Mouse (Mus musculus): ENCODE data around the gene Arsb. TPM values are rescaled to one million over a fixed set of nuclear protein-coding genes. Genes with fewer than 3 reads are reported as not detected.

Arsb gene
- polyA plus RNA-seq, 1 experiment from 2014 or later: 14.1 TPM

GRCm38 (mm10) chr13:93761831-93762230 is 9.6 kb upstream of the Arsb start:
- no peak overlapping the region for H3K27ac ChIP-seq

GRCm38 (mm10) chr13:93762879-93763278 is 8.6 kb upstream of the Arsb start:
- no peaks in the 10 kb centered on the region for H3K9me3 ChIP-seq
- WGBS: 69% methylated on average over 3 of the region's 3 CpGs
- no peaks in the 10 kb centered on the region for H3K27me3 ChIP-seq
- no peaks in the 10 kb centered on the region for H3K4me1 ChIP-seq
- no peak overlapping the region for H3K4me3 ChIP-seq
- no peak for ATAC-seq (ENCODE audit: insufficient number of reproducible peaks, low FRiP score, low TSS enrichment, low read depth)
- H3K27ac ChIP-seq: no peak overlapping the region
- no peak overlapping the region for H3K4me2 ChIP-seq
- H3K9ac ChIP-seq: no peak overlapping the region
- no peaks in the 10 kb centered on the region for H3K36me3 ChIP-seq

More at GRCm38 (mm10) chr13:93761831-93762230, 9.6 kb upstream of the Arsb start:
- H3K36me3 ChIP-seq: no peaks in the 10 kb centered on the region
- H3K9me3 ChIP-seq: no peaks in the 10 kb centered on the region; the same call in 1 of the 2 replicates
- H3K27me3 ChIP-seq: no peaks in the 10 kb centered on the region
- no peak overlapping the region for H3K4me3 ChIP-seq
- no peaks in the 10 kb centered on the region for H3K4me1 ChIP-seq
- H3K4me2 ChIP-seq: no peak overlapping the region
- WGBS: 90% methylated on average over 8 of the region's 8 CpGs
- no peak overlapping the region for H3K9ac ChIP-seq
- ATAC-seq (ENCODE audit: insufficient number of reproducible peaks, low FRiP score, low TSS enrichment, low read depth): no peak

GRCm38 (mm10) chr13:93764321-93764973 is 7.0 kb upstream of the Arsb start:
- no peak overlapping the region for H3K4me2 ChIP-seq
- H3K27ac ChIP-seq: no peak overlapping the region
- H3K9ac ChIP-seq: no peak overlapping the region
- H3K4me1 ChIP-seq: no peaks in the 10 kb centered on the region
- H3K9me3 ChIP-seq: no peaks in the 10 kb centered on the region
- WGBS: 84% methylated on average over 13 of the region's 13 CpGs
- no peaks in the 10 kb centered on the region for H3K27me3 ChIP-seq
- ATAC-seq (ENCODE audit: insufficient number of reproducible peaks, low FRiP score, low TSS enrichment, low read depth): no peak
- no peak overlapping the region for H3K4me3 ChIP-seq
- no peaks in the 10 kb centered on the region for H3K36me3 ChIP-seq

GRCm38 (mm10) chr13:93771031-93771587 is 321 bp upstream of the Arsb start:
- no peaks in the 10 kb centered on the region for H3K9me3 ChIP-seq
- no peaks in the 10 kb centered on the region for H3K27me3 ChIP-seq
- peak overlapping the region; percentile 69 for H3K9ac ChIP-seq
- H3K4me2 ChIP-seq: peak overlapping the region; percentile 96
- WGBS: 26% methylated on average over 9 of the region's 9 CpGs
- no peak for ATAC-seq (ENCODE audit: insufficient number of reproducible peaks, low FRiP score, low TSS enrichment, low read depth)
- peaks cover 4% of the 10 kb centered on the region for H3K4me1 ChIP-seq
- H3K36me3 ChIP-seq: no peaks in the 10 kb centered on the region
- H3K4me3 ChIP-seq: peak overlapping the region; percentile 72
- H3K27ac ChIP-seq: peak overlapping the region; percentile 90

- 29% methylated on average over 8 of the region's 8 CpGs for WGBS
- no peak for ATAC-seq (ENCODE audit: insufficient number of reproducible peaks, low FRiP score, low TSS enrichment, low read depth)
- H3K9me3 ChIP-seq: no peaks in the 10 kb centered on the region
These were observed 828 bp downstream of the Arsb start for GRCm38 (mm10) chr13:93772279-93772636.

GRCm38 (mm10) chr13:93772861-93773260 is 1.4 kb downstream of the Arsb start:
- H3K9ac ChIP-seq: no peak overlapping the region
- H3K36me3 ChIP-seq: no peaks in the 10 kb centered on the region
- 0 out of 2 replicates have a peak overlapping the region, but pooled peaks have one; percentile 96 for H3K4me2 ChIP-seq
- 39% methylated on average over 7 of the region's 7 CpGs for WGBS
- no peaks in the 10 kb centered on the region for H3K27me3 ChIP-seq
- peaks cover 4% of the 10 kb centered on the region for H3K4me1 ChIP-seq
- peak overlapping the region; percentile 72 for H3K4me3 ChIP-seq
- no peak for ATAC-seq (ENCODE audit: insufficient number of reproducible peaks, low FRiP score, low TSS enrichment, low read depth)
- H3K9me3 ChIP-seq: no peaks in the 10 kb centered on the region
- no peak overlapping the region for H3K27ac ChIP-seq

More at GRCm38 (mm10) chr13:93772279-93772636, 828 bp downstream of the Arsb start:
- peak overlapping the region; percentile 72 for H3K4me3 ChIP-seq
- H3K4me1 ChIP-seq: peaks cover 4% of the 10 kb centered on the region
- no peaks in the 10 kb centered on the region for H3K36me3 ChIP-seq
- H3K4me2 ChIP-seq: peak overlapping the region; percentile 96
- peak overlapping the region; percentile 90 for H3K27ac ChIP-seq
- no peaks in the 10 kb centered on the region for H3K27me3 ChIP-seq
- H3K9ac ChIP-seq: 0 out of 2 replicates have a peak overlapping the region, but pooled peaks have one; percentile 69

GRCm38 (mm10) chr13:93773704-93774315 is 2.4 kb downstream of the Arsb start:
- ATAC-seq (ENCODE audit: insufficient number of reproducible peaks, low FRiP score, low TSS enrichment, low read depth): no peak
- no peaks in the 10 kb centered on the region for H3K9me3 ChIP-seq
- H3K36me3 ChIP-seq: no peaks in the 10 kb centered on the region
- no peak overlapping the region for H3K4me3 ChIP-seq
- no peak overlapping the region for H3K27ac ChIP-seq
- H3K9ac ChIP-seq: no peak overlapping the region
- WGBS: 46% methylated on average over 7 of the region's 7 CpGs
- no peak overlapping the region for H3K4me2 ChIP-seq
- no peaks in the 10 kb centered on the region for H3K27me3 ChIP-seq
- peaks cover 4% of the 10 kb centered on the region for H3K4me1 ChIP-seq

- no peaks in the 10 kb centered on the region for H3K27me3 ChIP-seq
- H3K4me1 ChIP-seq: peaks cover 3% of the 10 kb centered on the region; the same call in 1 of the 2 replicates
- no peak overlapping the region for H3K4me3 ChIP-seq
- no peak overlapping the region for H3K9ac ChIP-seq
- H3K27ac ChIP-seq: no peak overlapping the region
- H3K9me3 ChIP-seq: no peaks in the 10 kb centered on the region
- no peaks in the 10 kb centered on the region for H3K36me3 ChIP-seq
- no peak for ATAC-seq (ENCODE audit: insufficient number of reproducible peaks, low FRiP score, low TSS enrichment, low read depth)
- H3K4me2 ChIP-seq: no peak overlapping the region
- WGBS: 79% methylated on average over 5 of the region's 5 CpGs
These were observed 11.4 kb downstream of the Arsb start for GRCm38 (mm10) chr13:93782823-93783222.

GRCm38 (mm10) chr13:93785329-93785728 is 13.9 kb downstream of the Arsb start:
- no peaks in the 10 kb centered on the region for H3K9me3 ChIP-seq
- H3K4me1 ChIP-seq: peaks cover 7% of the 10 kb centered on the region; the same call in 1 of the 2 replicates
- H3K27ac ChIP-seq: no peak overlapping the region
- no peaks in the 10 kb centered on the region for H3K36me3 ChIP-seq
- no peaks in the 10 kb centered on the region for H3K27me3 ChIP-seq
- 73% methylated on average over 3 of the region's 3 CpGs for WGBS
- H3K4me3 ChIP-seq: no peak overlapping the region
- no peak overlapping the region for H3K4me2 ChIP-seq
- ATAC-seq (ENCODE audit: insufficient number of reproducible peaks, low FRiP score, low TSS enrichment, low read depth): no peak
- no peak overlapping the region for H3K9ac ChIP-seq

GRCm38 (mm10) chr13:93786051-93786450 is 14.6 kb downstream of the Arsb start:
- Histone ChIP-seq H3K4me2 (no peak overlapping the region), H3K9me3 (no peaks in the 10 kb centered on the region), H3K27ac (no peak overlapping the region), H3K36me3 (no peaks in the 10 kb centered on the region), H3K27me3 (no peaks in the 10 kb centered on the region), H3K4me1 (peaks cover 7% of the 10 kb centered on the region; the same call in 1 of the 2 replicates), H3K4me3 (no peak overlapping the region), H3K9ac (no peak overlapping the region)
- no peak for ATAC-seq (ENCODE audit: insufficient number of reproducible peaks, low FRiP score, low TSS enrichment, low read depth)
- WGBS: 67% methylated on average over 2 of the region's 2 CpGs

- H3K27me3 ChIP-seq: no peaks in the 10 kb centered on the region
- H3K36me3 ChIP-seq: no peaks in the 10 kb centered on the region
- H3K9me3 ChIP-seq: no peaks in the 10 kb centered on the region
- no peak overlapping the region for H3K27ac ChIP-seq
- no peak for ATAC-seq (ENCODE audit: insufficient number of reproducible peaks, low FRiP score, low TSS enrichment, low read depth)
- no peak overlapping the region for H3K9ac ChIP-seq
- H3K4me1 ChIP-seq: peaks cover 7% of the 10 kb centered on the region; the same call in 1 of the 2 replicates
- WGBS: 26% methylated on average over 8 of the region's 8 CpGs
- H3K4me2 ChIP-seq: no peak overlapping the region
- H3K4me3 ChIP-seq: no peak overlapping the region
These were observed 16.2 kb downstream of the Arsb start for GRCm38 (mm10) chr13:93787647-93788046.
